Mouse (Mus musculus) intestine, postnatal 0 days (tissue): ENCODE measurements around the gene Pgam2. TPM values are rescaled to one million over a fixed set of nuclear protein-coding genes. Genes with fewer than 3 reads are reported as not detected.
A peak's percentile ranks its signal among the peaks of the same experiment; 100 is the strongest.

Experiments used
- ATAC-seq: fragments of 200-750 bp; cut with Nextera tagmentation; 2 replicates; pipeline ENCODE4 v1.8.0; 2017; ENCODE audit warnings: mild to moderate bottlenecking, moderate TSS enrichment, moderate library complexity
- H3K27ac ChIP-seq: fragments of 300-500 bp; sonication (generic); 2 replicates; pipeline ENCODE4 v1.5.1; 2014; ENCODE audit warnings: mild to moderate bottlenecking, low read depth, low read length, moderate library complexity
- H3K27me3 ChIP-seq: fragments of 300-500 bp; sonication (generic); replicated peaks from 2 replicates; pipeline ENCODE4 v1.6.1; 2014; ENCODE audit warnings: low read length, mixed read lengths; ENCODE audit not compliant: control insufficient read depth, insufficient read depth
- H3K36me3 ChIP-seq: fragments of 300-500 bp; sonication (generic); 2 replicates; pipeline ENCODE4 v1.6.1; 2014; ENCODE audit warnings: mild to moderate bottlenecking, moderate library complexity; ENCODE audit not compliant: control insufficient read depth, insufficient read depth
- H3K4me1 ChIP-seq: fragments of 300-500 bp; sonication (generic); replicated peaks from 2 replicates; pipeline ENCODE4 v1.6.1; 2014; ENCODE audit warnings: antibody characterized with exemption, low read length, mixed read lengths; ENCODE audit not compliant: control insufficient read depth, insufficient read depth
- H3K4me2 ChIP-seq: fragments of 300-500 bp; sonication (generic); replicated peaks from 2 replicates; pipeline ENCODE4 v1.6.1; 2014; ENCODE audit warnings: low read depth, mild to moderate bottlenecking, moderate library complexity
- H3K4me3 ChIP-seq: fragments of 300-500 bp; sonication (generic); 2 replicates; pipeline ENCODE4 v1.5.1; 2014; ENCODE audit warnings: low read depth, low read length
- H3K9ac ChIP-seq: fragments of 300-500 bp; sonication (generic); 2 replicates; pipeline ENCODE4 v1.6.1; 2014; ENCODE audit warnings: mild to moderate bottlenecking, low read depth, low read length
- H3K9me3 ChIP-seq: fragments of 300-500 bp; sonication (generic); 2 replicates; pipeline ENCODE4 v1.6.1; 2016; ENCODE audit warnings: mixed run types; ENCODE audit not compliant: control insufficient read depth
- CTCF ChIP-seq: sonication (generic); IDR thresholded peaks from 2 replicates; pipeline ENCODE4 v1.5.1; 2016; ENCODE audit warnings: low read depth, mild to moderate bottlenecking, control low read depth, antibody characterized with exemption, moderate library complexity
- WGBS: fragments of 180-500 bp; shearing (Covaris S2); extraction: QIAGEN DNeasy Blood & Tissue Kit; methylation state at CpG from one replicate; pipeline ENCODE4 v1.1.7; 2014; 5-methylcytosine and 5-hydroxymethylcytosine counted together
- polyA plus RNA-seq: library from polyadenylated mRNA; unstranded; fragments of >200 nt; fragmentation: Nextera tagmentation; extraction: Ambion mirVana; gene quantifications from 2 replicates; pipeline ENCODE4 v1.2.1, GENCODE M21; 2015

Pgam2 gene
- polyA plus RNA-seq, result 9.9 and 10.1 TPM in 2 replicates

DNA sequence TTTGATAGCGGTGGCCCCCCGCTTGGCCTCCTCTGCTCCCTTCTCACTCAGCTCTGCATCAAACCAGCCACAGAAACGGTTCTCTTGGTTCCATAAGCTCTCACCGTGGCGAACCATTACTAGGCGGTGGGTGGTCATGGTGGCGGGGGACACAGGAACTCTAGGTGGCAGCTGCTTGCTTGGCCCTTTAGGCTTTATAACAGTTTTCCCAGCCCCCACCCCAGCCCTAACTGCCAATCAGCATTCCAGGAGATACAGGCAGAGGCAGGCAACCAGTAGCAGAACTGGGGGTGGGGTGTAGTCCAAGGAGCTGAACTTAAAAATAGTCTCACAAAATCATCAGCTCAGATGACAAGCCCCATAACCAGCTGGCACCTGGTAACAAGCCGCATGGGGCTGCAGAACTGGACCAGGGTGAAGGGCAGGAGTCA is at the start of gene Pgam2:
Gene Pgam2 (minus strand): TSS at position 183 of the 431 bp plus-strand sequence.
- Histone ChIP-seq H3K27me3 (no peaks in the 10 kb centered on the region), H3K9me3 (no peaks in the 10 kb centered on the region), H3K4me3 (no peak within 1 kb of the TSS), H3K36me3 (peaks cover 15% of the 10 kb centered on the region; the same call in 1 of the 2 replicates), H3K27ac (peak within 1 kb of the TSS; percentile 70), H3K4me2 (peak within 1 kb of the TSS; percentile 21; the same call in 1 of the 2 replicates), H3K4me1 (peaks cover 32% of the 10 kb centered on the region), H3K9ac (no peak within 1 kb of the TSS)
- TF ChIP-seq CTCF, result no peak
- WGBS, result 43% methylated on average over 8 of the region's 8 CpGs
- ATAC-seq, result no peak

DNA sequence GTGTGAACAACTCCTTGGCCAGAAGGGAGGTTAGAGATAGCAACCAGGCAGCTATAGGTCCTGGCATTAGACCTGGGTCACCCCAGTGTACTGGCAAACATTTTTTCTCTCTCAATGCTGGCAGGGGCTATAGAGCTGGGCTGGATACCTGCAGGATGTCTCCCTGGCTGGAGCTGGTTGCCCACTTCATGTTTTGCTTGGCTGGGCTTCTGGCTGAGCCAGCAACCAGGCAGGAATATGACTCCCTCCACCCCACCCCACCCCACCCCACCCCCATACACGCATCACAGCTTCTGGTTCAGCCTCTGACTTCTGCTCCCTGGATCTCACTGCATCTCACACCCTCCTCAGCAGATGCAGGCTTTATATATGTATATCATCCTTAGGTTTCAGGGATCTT is 48.8 kb upstream of the Pgam2 start:
- no peak for TF ChIP-seq CTCF
- Histone ChIP-seq H3K36me3 (no peaks in the 10 kb centered on the region), H3K4me2 (no peak overlapping the region), H3K27ac (no peak overlapping the region), H3K4me1 (no peaks in the 10 kb centered on the region), H3K9ac (no peak overlapping the region), H3K4me3 (no peak overlapping the region), H3K27me3 (no peaks in the 10 kb centered on the region), H3K9me3 (no peaks in the 10 kb centered on the region)
- ATAC-seq, result no peak
- WGBS, result 37% methylated on average over 1 of the region's 1 CpGs

DNA sequence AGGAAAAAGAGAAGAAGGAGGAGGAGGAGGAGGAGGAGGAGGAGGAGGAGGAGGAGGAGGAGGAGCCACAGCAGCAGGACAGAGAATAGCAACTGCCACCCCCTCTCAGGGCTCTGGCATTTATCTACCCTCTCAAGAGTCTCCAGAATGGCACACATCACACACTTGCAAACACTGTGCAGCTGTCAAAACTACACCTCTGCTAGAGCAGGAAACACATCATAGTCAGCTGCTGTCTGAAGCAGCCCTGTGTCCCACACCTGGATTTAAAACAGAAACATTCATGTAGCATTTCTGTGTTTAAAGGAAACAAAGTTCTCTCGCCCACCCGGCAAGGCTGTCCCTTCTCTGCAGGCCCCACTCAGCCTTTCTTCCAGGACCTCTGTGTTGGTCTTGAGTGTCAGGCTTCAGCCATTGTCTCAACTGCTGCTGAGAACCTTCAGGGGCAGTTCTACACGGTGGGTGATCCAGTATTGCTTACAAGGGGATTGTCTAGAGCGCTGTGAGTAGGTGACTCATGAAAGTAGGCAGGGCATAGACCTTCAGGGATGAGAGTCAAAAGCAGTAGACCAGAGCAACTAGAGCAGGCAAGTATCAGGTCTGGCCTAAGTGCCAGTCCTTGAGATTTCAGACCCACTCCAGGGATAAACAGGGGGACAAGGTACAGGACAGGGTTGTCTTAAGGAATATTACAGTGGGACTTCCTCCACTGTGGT is 47.6 kb upstream of the Pgam2 start:
- ATAC-seq, result no peak
- no peak overlapping the region for H3K27ac ChIP-seq
- no peaks in the 10 kb centered on the region for H3K27me3 ChIP-seq
- H3K4me3 ChIP-seq, result no peak overlapping the region
- no peaks in the 10 kb centered on the region for H3K4me1 ChIP-seq
- H3K36me3 ChIP-seq, result no peaks in the 10 kb centered on the region
- no peak for TF ChIP-seq CTCF
- H3K9me3 ChIP-seq, result no peaks in the 10 kb centered on the region
- H3K4me2 ChIP-seq, result no peak overlapping the region
- H3K9ac ChIP-seq, result no peak overlapping the region
- WGBS, result 59% methylated on average over 4 of the region's 4 CpGs

DNA sequence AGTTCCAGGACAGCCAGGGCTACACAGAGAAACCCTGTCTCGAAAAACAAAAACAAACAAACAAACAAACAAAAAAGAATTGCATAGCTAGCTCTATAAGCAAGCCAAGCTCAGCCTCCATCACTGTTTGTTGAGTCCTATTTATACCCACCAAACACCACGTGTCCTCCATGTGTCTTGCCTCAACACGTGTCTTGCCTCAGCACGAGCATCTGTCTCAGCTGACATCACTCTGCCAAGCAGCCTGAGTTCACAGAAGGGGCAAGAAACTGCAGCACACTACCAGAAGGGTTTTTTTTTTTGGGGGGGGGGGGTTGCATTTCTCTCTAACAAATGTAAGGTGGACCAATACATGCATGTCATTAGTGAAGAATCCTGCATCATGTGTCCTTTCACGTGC is 46.9 kb upstream of the Pgam2 start:
- no peak for TF ChIP-seq CTCF
- Histone ChIP-seq H3K4me1 (no peaks in the 10 kb centered on the region), H3K36me3 (no peaks in the 10 kb centered on the region), H3K9me3 (no peaks in the 10 kb centered on the region), H3K27me3 (no peaks in the 10 kb centered on the region), H3K9ac (no peak overlapping the region), H3K27ac (no peak overlapping the region), H3K4me3 (no peak overlapping the region), H3K4me2 (no peak overlapping the region)
- ATAC-seq, result no peak
- WGBS, result 71% methylated on average over 5 of the region's 5 CpGs

DNA sequence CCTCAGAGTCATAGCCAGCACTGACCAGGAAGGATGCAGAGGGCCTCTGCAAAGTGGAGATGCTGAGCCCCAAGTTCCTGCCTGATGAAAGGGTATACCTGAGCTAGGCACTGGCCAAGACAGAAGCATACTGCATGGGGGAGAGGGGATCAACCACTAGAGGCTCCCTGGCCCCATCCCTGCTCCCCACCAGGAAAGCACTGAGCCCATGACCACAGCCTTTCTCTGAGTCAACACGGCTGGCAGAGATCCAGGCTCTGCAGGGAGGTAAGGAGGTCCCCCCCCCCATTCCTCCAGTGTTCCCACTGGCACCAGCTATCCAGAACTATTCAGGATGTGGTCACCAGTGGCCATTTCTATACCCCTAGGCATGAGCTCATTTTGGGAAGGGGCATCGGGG is 45.8 kb upstream of the Pgam2 start:
- no peaks in the 10 kb centered on the region for H3K4me1 ChIP-seq
- no peak overlapping the region for H3K9ac ChIP-seq
- no peak for TF ChIP-seq CTCF
- H3K4me3 ChIP-seq, result no peak overlapping the region
- no peak overlapping the region for H3K27ac ChIP-seq
- no peaks in the 10 kb centered on the region for H3K36me3 ChIP-seq
- WGBS, result 72% methylated on average over 2 of the region's 2 CpGs
- H3K27me3 ChIP-seq, result no peaks in the 10 kb centered on the region
- no peak for ATAC-seq
- no peaks in the 10 kb centered on the region for H3K9me3 ChIP-seq
- no peak overlapping the region for H3K4me2 ChIP-seq

DNA sequence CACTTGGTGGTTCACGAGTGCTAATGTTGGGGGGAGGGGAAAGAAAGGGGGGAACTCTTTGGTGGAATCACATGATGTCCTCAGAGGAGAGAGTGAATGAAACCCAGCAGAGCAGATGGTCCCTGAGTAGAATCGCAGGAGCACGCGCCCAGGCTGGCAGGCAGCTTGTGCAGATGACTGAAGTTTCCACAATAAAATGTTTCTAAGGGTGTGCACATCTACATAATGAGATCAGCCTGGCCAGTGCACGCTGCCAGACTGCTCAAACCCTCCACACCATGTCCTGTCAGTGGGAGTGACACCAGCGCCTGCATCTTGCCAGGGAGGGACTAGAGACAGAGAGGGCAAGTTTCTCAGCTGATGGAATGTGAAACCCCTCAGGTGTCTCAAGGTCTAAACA is 45.2 kb upstream of the Pgam2 start:
- H3K4me2 ChIP-seq, result no peak overlapping the region
- no peak for ATAC-seq
- 67% methylated on average over 6 of the region's 6 CpGs for WGBS

More for the DNA sequence above, 45.2 kb upstream of the Pgam2 start:
- no peak overlapping the region for H3K9ac ChIP-seq
- H3K4me1 ChIP-seq, result no peaks in the 10 kb centered on the region
- no peak for TF ChIP-seq CTCF
- H3K27ac ChIP-seq, result no peak overlapping the region
- H3K4me3 ChIP-seq, result no peak overlapping the region
- H3K9me3 ChIP-seq, result no peaks in the 10 kb centered on the region
- no peaks in the 10 kb centered on the region for H3K27me3 ChIP-seq
- H3K36me3 ChIP-seq, result no peaks in the 10 kb centered on the region
